Mouse (Mus musculus): Measurements from ENCODE around the gene Tmcc2.

The Tmcc2 gene

DNA sequence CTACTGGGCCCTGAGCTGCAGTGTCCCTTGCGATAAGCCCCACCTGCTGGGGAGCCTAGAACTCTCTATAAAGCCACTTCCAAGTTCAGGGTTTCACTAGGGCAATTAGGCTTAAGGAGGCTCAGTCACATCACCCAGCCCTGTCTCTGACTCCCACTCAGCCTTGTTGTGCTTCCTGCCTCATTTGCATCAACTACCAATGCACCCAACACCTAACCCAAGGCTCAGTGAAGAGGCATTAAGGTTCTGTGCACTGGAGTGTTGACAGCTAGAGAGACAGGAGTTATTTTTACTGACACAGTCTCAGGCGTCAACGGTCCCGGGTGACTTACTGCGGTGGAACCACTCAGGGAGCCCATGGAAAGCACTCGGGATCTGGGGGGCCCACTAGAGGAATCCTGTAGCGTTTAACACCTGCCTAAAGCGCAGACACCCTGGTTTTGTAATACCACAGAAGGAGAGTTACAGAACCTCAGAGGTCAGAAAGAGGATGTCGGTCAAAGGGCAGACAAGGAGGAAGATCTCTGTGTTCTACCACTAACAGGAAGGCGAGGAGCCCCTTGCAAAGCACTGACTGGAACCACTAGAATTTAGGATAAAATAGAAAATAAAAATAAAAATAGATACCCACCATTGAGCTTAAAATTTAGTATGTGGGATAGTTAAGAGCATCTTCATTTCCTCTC, 79.8 kb downstream of the Tmcc2 start:
- no peak for DNase-seq

DNA sequence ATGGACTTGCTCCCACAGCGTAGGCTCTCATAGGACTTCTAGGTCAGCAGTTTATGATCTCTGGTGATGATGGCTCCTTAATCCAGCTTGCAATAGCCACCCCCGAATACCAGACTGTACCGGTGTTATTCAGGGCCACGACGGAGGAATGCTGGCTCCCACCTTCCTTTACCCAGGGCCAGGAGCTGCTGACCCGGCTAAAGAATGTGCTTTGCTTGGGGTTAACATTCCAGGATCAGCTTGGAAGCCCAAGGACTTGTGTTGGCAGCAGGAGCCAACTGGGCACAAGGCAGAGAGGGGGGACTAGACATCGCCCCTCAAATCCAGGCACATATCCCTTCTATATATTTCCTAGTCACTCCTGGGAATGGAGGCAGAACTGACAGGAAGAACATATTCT, 80.3 kb downstream of the Tmcc2 start:
- no peak for DNase-seq

DNA sequence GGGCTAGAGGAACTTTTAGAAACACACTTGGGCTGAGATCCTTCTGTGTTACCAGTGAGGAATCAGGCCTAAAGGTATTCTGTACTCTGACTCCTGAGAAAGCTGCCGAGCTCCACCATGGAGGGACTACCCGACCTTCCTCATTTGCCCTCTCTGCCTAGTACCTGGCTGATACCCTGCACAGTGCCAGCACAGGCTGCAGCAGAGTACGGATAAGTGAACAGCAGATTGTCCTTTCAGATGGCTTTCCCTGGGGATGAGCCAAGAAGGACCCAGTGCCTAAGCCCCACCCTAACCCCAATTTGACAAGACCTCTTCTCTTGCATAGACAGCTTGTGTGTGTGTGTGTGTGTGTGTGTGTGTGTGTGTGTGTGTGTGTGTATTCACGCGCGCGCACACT, 82.4 kb downstream of the Tmcc2 start:
- no peak for DNase-seq

DNA sequence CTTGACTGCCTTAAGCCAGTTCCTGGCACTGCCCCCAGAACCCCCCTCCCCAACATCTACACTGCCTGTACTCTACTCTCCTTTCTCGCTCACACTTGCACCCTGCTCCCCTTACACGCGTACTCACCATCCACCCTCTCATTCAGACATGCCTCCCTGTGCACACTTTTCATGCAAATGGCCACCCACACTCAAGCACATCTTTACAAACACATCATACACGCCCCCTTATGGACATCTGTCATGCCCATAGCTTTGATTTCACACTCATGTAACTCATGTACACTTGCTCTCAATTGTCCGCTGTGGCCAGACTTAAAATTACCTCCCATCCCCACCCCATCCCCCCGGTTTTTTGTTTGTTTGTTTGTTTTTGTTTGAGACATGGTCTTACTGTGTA, 83.1 kb downstream of the Tmcc2 start:
- no peak for DNase-seq

DNA sequence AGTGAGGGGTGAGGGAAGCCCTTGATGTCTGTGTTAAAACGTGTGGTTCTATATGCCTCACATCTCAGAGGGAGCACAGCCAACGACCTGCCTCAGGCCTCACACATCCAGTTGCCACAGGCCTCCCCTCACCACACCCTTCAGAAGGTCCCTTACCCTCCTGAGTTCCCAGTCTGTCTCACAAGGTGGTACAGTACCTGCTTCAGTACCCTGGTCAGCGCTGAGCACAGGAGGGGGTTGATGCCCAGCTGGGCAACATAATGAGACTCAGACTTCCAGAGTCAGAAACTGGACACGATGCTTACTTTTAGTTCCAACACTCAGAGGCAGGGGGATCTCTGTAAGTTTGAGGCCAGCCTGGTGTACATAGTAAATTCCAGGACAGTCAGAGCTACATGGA, 84.3 kb downstream of the Tmcc2 start:
- DNase-seq: no peak

Data from right cerebral cortex, postnatal 14 days (tissue).